Mouse (Mus musculus) gastrocnemius, postnatal 4 days (tissue): Measurements from ENCODE around the gene March10. TPM values are rescaled to one million over a fixed set of nuclear protein-coding genes. Genes with fewer than 3 reads are reported as not detected.

Experiments
- DNase-seq, 2 experiments: peaks; one replicate each; pipeline ENCODE4 v3.0.0; 2021 to 2022; ENCODE audit warnings: low spot score in 2 of 2, mixed read lengths in 2 of 2
- total RNA-seq, 2 experiments: library from RNA; stranded (reverse); gene quantifications; 2 replicates each; pipeline ENCODE4 v1.2.3; 2021

The March10 gene
- total RNA-seq, 2 experiments from 2014 or later, result not detected

DNA sequence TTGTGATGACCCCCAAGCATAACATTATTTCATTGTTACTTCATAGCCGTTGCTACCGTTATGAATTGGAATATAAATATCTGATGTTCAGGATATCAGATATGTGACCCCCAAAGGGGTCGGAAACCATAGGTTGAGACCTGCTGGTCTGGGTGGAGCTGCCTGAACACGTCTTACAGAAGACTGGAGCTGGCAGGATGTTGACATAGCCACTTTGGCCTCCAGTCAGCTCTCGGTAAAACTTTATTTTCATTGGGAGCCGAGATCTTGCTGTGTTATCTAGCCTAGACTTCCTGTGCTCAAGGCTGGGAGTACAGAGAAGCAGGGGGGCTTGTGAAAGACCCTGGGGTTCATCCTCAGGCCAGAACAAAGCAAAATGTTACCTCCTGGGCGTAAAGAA, 100.2 kb downstream of the March10 start:
- no peak for DNase-seq

DNA sequence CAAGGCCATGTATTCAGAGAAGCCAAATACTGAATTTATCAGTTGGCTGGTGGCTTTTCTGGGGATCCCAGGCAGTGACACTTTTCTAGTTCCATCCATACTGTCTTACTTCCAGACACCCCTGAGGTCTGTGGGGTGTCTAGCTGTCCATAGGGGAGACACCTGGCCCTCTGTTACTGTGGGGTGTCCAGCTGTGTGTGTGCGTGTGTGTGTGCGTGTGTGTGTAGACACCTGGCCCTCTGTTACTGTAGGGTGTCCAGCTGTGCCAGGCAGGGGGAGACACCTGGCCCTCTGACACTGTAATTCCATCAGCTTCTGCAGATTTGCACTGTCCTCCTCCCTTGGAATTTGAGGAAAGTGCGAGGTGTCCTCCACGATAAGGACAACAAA, 102.6 kb downstream of the March10 start:
- no peak for DNase-seq

DNA sequence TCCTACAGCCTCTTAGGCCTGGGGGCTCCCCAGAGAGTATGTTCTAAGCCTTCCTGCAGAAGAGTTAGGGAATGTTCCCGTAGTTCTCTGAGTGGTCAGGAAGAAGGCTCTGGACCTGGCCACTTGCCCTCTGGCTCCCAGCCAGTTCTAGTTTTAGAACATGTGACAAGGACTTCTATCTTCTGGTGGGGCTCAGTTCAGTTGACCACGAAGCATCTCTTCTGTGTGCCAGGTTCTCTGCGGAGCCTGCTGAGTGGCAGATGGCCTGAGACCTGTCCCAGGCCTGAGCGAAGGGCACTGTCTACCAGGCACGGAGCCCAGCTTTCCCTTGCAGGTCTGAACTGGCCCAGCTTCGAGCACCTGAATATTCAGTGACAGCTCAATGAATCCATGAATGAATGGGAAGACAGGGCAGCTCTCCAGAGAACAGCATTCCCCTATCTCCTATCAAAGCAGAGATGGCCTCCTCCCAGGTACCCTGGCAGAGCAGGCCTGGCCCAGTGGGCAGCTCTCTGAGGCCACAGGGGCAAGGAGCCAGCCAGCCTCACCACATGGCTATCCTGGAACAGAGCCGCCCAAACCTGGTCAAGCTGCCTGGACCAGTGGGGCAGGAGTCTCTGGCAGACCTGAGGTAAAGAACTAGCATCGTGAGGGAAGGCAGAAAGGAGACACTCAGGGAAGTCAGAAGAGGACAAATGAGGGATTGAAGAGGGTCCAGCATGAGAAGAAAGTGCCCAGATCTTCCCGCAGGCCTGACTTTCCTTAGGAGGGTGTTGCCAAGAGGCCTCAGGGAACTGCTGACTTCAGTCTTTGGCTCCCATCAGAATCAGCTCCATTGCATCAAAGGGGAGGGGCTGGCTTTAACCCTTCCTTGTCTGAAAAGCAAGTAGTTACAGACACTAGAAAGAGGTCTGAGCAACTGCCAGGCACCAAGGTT, 103.3 kb downstream of the March10 start:
- peak; percentile 86 to 92 for DNase-seq

DNA sequence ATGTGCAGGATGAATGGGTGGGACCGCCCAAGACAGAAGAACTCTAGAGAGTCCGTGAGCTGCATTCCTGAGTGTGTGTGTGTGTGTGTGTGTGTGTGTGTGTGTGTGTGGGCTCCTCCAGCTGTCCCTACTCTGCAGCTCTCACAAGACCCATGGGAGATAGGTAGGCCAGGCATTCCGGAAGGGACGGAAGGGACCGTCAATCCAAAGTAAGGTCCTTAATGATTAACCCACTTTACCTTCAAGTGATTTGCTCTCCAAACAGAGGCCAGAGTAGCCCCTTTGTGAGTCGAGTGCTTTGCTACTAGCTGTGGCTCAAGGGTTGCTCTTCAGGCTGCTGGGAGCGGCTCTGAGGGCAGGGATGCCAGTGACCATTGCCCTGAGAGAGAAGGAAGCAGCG, 104.4 kb downstream of the March10 start:
- DNase-seq, result no peak

DNA sequence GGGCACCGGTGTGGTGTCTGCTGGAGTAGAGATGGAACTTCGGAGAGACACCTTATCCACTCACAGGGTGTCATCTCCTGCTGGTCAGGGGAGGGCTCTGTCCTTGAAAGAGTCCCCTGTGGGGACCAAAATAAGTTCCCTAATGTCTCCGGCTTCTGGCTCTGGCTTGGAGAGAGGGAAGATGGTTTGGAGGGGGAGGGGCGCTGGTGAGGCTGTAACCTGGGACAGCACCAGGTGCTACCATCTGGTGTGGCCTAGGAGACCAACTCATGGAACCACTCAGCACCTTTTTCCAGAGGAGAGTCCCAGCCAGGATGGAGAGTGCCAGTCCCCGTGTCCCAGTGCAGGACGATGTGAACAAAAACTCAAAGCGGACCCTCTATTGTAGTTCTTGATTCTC, 105.9 kb downstream of the March10 start:
- DNase-seq, result no peak

DNA sequence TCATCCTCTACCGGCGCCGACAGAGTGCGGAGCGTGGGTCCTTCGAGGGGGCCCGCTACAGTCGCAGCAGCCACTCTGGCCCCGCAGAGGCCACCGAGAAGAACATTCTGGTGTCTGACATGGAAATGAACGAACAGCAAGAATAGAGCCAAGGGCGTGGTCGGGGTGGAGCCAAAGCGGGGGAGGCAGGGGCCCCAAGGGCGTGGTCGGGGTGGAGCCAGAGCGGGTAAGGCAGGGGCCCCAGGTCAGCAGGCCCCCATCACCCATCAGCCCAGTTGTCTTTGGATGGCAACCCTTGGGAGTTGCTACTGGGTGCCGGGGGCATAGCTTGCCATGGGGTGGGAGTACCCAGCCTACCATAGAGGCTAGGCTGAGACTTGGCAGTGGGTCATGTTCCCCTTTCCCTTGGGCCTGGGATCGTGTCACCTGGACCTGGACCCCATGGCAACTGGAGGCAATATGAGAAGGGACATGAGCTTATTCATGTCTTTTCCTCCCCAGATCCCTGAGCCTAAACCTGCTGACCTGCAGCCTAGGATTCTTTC, 106.7 kb downstream of the March10 start:
- no peak for DNase-seq

DNA sequence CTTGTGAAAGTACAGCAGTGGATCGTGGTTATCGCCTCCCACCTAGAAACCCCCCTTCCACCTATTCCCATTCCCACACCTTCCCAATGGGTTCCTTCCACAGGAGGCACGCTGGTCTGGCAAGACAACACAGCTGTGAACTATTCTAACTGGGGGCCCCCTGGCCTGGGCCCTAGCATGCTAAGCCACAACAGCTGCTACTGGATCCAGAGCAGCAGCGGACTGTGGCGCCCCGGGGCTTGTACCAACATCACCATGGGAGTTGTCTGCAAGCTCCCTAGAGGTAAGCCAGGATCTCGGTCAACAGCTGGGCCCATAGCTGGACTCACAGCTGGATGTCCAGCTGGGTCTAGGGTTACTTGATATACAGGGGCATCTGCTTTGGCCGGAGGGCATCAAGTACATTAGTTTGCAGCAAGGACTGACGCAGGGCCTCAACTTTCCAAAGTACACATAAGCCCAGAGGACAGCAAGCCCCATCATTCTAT, 108.0 kb downstream of the March10 start:
- no peak for DNase-seq

DNA sequence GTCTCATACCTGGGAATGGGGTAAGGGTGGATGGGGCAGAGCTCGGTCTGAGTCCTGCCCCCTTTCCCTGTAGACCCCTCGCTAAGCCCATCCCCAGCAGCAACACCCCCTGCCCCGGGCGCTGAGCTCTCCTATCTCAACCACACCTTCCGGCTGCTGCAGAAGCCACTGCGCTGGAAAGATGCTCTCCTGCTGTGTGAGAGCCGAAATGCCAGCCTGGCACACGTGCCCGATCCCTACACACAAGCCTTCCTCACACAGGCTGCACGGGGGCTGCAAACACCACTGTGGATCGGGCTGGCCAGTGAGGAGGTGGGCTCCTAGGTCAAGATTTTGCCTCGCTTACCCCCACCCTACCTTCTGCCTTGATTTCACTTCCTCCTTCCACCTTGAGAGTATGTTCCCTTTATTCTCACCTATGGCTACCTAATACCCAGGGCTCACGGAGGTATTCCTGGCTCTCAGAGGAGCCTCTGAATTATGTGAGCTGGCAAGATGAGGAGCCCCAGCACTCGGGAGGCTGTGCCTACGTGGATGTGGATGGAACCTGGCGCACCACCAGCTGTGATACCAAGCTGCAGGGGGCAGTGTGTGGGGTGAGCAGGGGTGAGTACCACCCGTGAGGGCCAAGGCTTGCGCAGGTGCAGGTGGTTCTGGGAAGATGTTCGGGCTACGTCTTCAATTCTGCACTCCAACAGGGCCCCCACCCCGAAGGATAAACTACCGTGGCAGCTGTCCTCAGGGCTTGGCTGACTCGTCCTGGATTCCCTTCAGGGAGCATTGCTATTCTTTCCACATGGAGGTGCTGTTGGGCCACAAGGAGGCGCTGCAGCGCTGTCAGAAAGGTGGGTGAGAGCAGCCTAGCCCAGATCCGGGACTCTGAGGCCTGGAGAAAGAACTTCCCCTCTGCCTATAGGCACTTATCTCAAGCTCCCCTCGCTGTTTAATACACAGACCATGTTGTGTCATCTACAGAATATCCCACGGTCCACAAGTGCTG, 109.1 kb downstream of the March10 start:
- peak; percentile 63 to 87 for DNase-seq

DNA sequence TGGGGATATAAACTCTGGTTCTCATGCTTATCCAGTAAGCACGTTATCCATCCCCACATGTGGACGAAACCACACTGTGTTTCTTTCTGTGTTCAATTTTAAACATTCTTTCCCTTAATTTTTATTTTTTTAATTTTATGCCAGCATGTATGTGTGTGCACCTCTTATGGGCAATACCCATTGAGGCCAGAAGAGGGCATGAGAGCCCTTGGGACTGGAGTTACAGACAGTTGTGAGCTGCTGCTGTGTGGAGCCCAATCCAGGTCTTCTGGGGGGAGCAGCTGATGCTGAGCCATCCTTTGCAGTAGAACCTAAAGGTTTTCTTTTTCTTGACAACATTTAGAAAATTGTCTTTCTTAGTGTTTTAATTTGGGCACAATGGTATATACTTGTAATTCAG, 111.3 kb downstream of the March10 start:
- DNase-seq, result peak in 1 of 2 experiments; percentile 18

DNA sequence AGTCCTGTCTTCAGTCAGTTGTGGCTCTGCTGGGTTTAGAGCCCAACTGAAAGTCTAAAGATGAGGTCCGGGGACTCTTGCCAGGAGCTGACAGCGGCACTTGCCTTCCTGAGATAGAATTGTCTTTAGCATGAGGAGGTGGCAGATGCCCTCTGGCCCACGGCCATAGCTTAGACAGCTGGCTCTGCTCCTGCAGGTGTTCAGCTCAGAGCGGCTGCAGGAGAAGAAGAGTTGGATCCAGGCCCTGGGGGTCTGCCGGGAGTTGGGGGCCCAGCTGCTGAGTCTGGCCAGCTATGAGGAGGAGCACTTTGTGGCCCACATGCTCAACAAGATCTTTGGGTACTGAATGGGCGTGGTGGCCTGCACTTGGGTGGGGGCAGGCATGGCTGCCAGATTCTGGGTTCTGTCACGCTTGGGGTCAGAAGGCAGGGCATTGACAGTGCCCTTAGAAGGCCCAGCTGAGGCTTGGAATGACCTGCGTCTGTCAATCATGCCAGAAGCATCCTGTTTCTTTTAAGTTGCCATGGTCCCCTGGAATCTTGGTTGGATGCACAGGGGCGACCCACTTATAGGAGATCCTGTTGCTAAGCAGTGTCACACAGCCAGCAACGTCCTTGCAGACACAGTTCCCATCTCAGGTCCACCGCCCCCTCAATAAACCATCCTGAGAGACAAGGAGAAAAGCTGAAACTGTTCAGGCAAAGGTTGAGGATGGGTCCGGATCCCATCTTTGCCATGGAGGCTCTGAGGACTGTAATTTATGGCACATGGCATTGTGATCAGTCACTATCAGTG, 117.7 kb downstream of the March10 start:
- DNase-seq, result no peak

DNA sequence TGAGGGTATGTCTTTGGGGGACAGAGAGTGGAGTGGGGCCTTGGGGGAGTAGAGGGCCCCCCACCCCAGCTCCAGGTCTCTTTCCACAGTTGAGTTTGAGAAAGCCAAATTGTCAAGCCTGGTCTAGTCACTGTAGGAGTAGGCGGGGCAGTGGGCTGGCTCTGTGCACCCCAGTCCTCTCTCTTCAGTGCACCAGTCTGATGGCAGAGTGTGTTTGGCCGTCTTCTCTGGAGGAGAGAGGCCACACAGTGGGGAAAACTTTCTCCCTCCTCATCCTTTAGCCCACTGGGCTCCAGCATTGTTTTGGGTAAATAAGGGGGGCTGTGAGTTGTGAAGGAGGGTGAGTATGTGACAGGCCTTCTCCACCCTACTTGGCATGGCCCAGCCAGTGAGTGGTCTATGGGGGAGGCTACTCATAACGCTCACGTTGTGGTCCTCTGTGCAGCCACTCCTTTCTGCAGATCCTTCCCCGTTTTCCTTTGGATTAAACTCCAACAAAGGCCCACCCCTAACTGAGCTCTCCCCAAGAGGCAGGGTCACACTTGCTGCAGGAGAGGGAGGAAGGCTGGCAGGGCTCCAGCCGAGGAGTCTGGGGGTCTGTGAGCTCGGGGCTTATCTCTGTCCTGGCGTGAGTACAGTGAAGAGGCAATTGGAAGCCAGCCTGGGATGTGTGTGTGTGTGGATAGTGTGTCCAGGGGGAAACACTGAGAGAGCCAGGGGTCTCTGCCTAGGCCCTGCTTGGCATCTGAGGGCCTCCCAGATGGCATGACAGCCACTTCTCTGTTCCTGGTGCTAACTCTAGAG, 122.5 kb downstream of the March10 start:
- no peak for DNase-seq

DNA sequence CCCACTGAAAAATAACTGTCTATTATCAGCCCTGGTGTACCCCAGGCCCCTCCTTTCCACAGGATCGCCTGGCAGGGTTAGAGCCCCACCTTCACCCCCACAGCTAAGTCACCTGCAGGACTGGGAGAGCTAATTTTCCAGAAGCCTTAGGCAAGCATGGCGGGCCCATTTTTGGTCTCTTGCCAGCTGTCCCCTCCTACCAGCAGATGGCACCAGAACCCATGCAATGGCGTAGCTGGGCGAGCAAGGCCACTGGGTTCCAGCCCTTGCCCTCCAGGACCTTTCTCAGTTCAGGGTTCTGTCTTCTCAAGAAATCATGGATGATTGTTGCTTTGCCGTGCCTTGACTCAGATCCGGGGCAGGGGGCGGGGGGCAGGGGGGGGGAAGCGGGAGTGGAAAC, 124.1 kb downstream of the March10 start:
- DNase-seq, result peak in 1 of 2 experiments; percentile 57

DNA sequence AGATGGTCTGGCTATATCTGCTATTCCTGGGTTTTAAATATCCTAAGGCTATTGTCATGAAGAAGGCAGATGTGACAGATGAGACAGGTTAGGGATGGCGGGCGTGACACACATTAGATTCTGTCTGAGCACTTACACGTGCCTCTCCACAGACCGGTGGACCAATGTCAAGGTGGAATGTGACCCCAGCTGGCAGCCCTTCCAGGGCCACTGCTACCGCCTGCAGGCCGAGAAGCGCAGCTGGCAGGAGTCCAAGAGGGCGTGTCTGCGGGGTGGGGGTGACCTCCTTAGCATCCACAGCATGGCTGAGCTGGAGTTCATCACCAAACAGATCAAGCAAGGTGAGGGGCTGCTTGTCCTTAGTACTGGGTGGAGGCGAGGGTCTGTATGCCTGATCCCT, 124.8 kb downstream of the March10 start:
- DNase-seq, result peak; percentile 65 to 76

DNA sequence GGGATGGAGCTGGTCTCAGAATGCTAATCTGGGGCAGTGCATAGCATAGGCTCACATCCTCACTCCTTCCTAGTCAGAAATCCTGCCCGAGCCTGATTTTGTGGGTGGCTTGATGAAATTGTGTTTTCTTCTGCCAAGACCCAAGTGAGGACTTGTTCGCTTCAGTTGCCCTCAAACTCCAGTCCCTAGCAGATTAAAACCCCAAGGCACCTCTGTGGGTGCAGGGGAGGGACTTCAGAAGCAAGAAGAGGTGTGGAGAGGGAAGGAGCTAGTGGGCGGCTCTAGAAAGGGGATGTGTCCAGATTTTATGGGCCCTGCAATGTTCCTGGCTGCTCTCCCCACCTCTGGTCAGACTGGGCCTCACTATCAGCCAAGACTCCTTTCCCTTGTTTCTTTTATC, 125.4 kb downstream of the March10 start:
- DNase-seq, result no peak

DNA sequence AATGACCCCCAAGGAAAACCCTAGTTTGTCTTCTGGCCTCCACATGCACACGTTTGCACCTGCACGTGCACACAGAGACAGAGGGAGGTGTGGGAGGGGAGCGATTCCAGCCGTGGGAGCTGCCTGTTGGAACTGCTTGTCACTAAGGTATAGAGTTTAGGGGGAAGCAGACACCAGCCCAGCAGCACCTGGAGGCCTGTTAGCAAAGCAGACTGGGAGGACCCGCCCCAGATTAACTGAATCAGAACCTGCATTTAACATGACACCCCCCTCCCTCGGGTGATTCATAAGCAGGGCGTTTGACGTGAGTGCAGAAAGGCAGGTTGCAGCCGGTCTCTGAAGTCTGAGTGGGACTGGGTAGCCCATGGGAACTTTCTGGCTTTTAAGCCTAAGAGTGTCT, 126.6 kb downstream of the March10 start:
- no peak for DNase-seq

DNA sequence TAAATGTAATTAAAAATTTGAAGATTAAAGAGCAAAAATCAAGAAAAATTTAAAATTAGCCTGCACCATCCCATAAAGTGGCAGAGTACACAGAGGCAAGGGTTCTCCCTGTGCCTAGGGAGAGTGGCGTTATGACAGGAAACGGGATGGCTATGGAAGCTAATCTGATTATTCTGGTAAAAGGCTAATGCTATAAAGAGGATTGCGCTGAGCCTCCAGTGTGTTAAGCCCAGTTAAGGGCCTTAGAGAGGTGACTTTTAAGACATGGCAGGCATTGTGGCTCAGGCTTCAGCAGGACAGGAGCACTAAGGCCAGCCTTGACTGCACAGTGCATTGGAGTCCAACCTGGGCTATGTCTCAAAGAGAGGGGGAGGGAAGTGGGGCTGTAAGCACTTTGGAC, 129.4 kb downstream of the March10 start:
- DNase-seq, result no peak

DNA sequence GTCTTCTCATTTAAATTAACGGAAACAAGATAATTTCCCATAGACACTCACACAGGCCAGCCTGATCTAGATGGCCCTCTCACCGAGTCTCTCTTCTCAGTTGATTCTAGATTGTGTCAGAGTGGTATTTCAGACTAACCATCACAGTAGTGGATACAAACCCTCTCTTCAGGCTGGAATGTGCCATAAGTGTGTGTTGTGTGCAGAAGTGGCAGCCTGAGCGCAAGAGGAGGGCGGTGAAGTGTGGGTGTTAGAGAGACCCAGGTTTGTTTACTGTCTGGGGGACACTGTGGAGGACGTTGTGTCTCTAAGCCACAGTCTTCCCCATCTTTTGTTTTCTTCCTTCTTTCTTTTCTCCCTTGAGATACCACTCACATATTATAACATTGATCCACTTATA, 133.0 kb downstream of the March10 start:
- no peak for DNase-seq

DNA sequence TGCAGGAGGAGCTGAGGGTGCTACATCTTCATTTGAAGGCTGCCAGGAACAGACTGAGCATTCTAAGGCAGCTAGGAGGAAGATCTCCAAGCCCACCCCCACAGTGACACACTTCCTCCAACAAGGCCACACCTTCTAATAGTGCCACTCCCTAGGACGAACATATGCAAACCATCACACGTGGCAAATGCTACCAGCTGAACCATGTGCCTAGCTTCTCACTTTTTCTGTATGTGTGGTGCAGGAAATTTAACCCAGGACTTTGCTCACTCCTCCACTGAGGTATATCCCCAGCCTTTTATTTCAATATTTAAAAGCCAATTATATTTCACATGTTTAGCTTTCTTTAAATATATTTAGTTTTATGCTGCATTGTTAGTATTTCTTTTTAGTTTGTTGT, 135.4 kb downstream of the March10 start:
- DNase-seq, result no peak

DNA sequence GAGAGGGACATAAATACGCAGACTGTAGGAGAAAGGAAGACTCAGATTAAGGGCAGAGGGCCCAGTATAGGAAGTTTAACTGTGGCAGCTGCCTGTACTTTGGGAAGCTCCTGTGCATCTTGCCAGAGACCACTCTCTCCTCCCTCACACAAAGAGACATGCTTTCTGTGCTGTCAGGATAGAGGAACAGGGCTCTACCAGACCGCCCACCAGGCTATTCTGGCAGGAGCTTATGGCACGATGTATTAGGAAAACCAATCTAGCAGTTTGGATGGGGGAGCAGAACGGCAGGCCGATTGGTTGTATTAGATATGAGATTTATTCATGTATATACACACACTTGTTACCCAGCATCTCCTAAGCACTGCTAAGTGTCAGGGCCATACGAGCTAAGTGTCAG, 138.8 kb downstream of the March10 start:
- no peak for DNase-seq

DNA sequence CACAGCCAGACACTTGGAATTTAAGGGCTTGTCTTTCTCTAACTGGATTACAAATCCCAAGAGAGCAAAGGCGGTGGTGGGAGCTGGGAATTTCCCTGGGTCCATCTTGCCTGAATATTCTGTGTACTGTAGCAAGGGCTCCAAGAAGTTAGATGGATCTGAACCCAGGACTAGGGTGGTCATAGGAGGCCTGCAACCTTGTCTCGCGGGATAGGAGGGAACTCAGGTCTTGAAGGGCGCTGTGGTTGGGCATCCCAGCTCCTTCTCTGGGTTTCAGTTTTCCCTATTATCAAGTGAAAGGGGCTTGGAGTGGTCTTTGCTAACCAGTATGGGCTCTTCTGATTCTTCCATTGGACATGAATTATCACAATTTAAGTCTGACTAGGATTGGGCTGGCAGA, 140.4 kb downstream of the March10 start:
- DNase-seq, result no peak
